In genomic region chr10:13388116-13388922, GRCm38 (mm10) we compare ENCODE assay signal across 8 mouse cellular contexts.
DNase-seq lines count a peak whose midpoint lies in the region; ATAC-seq lines count a peak whose summit lies in the region.

No protein-coding gene starts in this region.

- H3K9me3 ChIP-seq in intestine, embryonic 15.5 days = no peaks in the 10 kb centered on the region
- no peaks in the 10 kb centered on the region for H3K9me3 ChIP-seq in liver, embryonic 15.5 days (replicated peaks)
- no peaks in the 10 kb centered on the region for H3K9me3 ChIP-seq in neural tube, embryonic 11.5 days (ENCODE audit: control insufficient read depth, low read length)

- no peaks in the 10 kb centered on the region for H3K27me3 ChIP-seq in intestine, embryonic 15.5 days (replicated peaks)
- H3K27me3 ChIP-seq in liver, embryonic 15.5 days = no peaks in the 10 kb centered on the region
- H3K27me3 ChIP-seq in neural tube, embryonic 11.5 days (ENCODE audit: control insufficient read depth, insufficient read depth, low read length) = no peaks in the 10 kb centered on the region

- peak overlapping the region; percentile 48; the same call in 1 of the 2 replicates for H3K27ac ChIP-seq in intestine, embryonic 15.5 days
- H3K27ac ChIP-seq in liver, embryonic 15.5 days (replicated peaks) = 0 out of 2 replicates have a peak overlapping the region, but pooled peaks have one; percentile 3
- H3K27ac ChIP-seq in neural tube, embryonic 11.5 days (ENCODE audit: low read depth, low read length) = 0 out of 2 replicates have a peak overlapping the region, but pooled peaks have one; percentile 2

- DNase-seq in cerebellum, postnatal 10 days = peak; percentile 26 to 40
- DNase-seq in cerebellum, postnatal 36 days = no peak
- peak; percentile 54 for DNase-seq in brain, adult 2 months (ENCODE audit: low read depth, low spot score)
- peak; percentile 21 for DNase-seq in gastrocnemius, postnatal 25 days
- DNase-seq in neural tube, embryonic 11.5 days (ENCODE audit: low spot score) = peak; percentile 52
- no peak for DNase-seq in thymus, postnatal 10 days (ENCODE audit: low spot score in 2 of 2)

- peak overlapping the region; percentile 26; the same call in 1 of the 2 replicates for H3K9ac ChIP-seq in intestine, embryonic 15.5 days
- H3K9ac ChIP-seq in liver, embryonic 15.5 days = no peak overlapping the region
- H3K9ac ChIP-seq in neural tube, embryonic 11.5 days (ENCODE audit: low read length) = no peak overlapping the region; the same call in 1 of the 2 replicates

- H3K4me3 ChIP-seq in intestine, embryonic 15.5 days (replicated peaks) = peak overlapping the region; percentile 25
- H3K4me3 ChIP-seq in liver, embryonic 15.5 days (replicated peaks) = no peak overlapping the region
- H3K4me3 ChIP-seq in neural tube, embryonic 11.5 days (ENCODE audit: low read depth, low read length) = peak overlapping the region; percentile 9

- peak; percentile 71; the same call in 1 of the 2 replicates for ATAC-seq in intestine, embryonic 15.5 days
- ATAC-seq in liver, embryonic 15.5 days (ENCODE audit: insufficient read depth) = no peak
- peak; percentile 77 for ATAC-seq in neural tube, embryonic 11.5 days (ENCODE audit: insufficient read depth, low FRiP score, low TSS enrichment)

- no peaks in the 10 kb centered on the region for H3K36me3 ChIP-seq in intestine, embryonic 15.5 days
- no peaks in the 10 kb centered on the region for H3K36me3 ChIP-seq in liver, embryonic 15.5 days (replicated peaks)
- no peaks in the 10 kb centered on the region for H3K36me3 ChIP-seq in neural tube, embryonic 11.5 days (ENCODE audit: control insufficient read depth, insufficient read depth, low read length)

- peak overlapping the region; percentile 60 for H3K4me2 ChIP-seq in intestine, embryonic 15.5 days (replicated peaks)
- H3K4me2 ChIP-seq in liver, embryonic 15.5 days = peak overlapping the region; percentile 32
- peak overlapping the region; percentile 15 for H3K4me2 ChIP-seq in neural tube, embryonic 11.5 days (ENCODE audit: low read depth)

- peaks cover 8% of the 10 kb centered on the region for H3K4me1 ChIP-seq in intestine, embryonic 15.5 days (replicated peaks)
- no peaks in the 10 kb centered on the region; the same call in 1 of the 2 replicates for H3K4me1 ChIP-seq in liver, embryonic 15.5 days (replicated peaks)
- peaks cover 7% of the 10 kb centered on the region; the same call in 1 of the 2 replicates for H3K4me1 ChIP-seq in neural tube, embryonic 11.5 days (ENCODE audit: control insufficient read depth, insufficient read depth, low read length)

- 4% methylated on average over 11 of the region's 11 CpGs for WGBS in intestine, embryonic 15.5 days
- WGBS in liver, embryonic 15.5 days (ENCODE audit: insufficient replicate concordance) = 10% methylated on average over 11 of the region's 11 CpGs
- 13% methylated on average over 11 of the region's 11 CpGs for WGBS in neural tube, embryonic 11.5 days

Comparison
In these comparisons a context has a peak if more than half of its experiments do, and no peak if none do; other contexts are left out.
1. DNase-seq: peak in cerebellum, postnatal 10 days (2 of 2), brain, adult 2 months (single experiment), gastrocnemius, postnatal 25 days (single experiment) and neural tube, embryonic 11.5 days (single experiment); none in cerebellum, postnatal 36 days (0 of 2) and thymus, postnatal 10 days (0 of 2).
2. Peak in every context shown above with its lines, with median percentiles within 50 percentile points of each other: H3K27ac ChIP-seq and H3K4me2 ChIP-seq.